Mouse (Mus musculus) hindbrain, embryonic 15.5 days (tissue): ENCODE results near the gene A030014E15Rik. TPM values are rescaled to one million over a fixed set of nuclear protein-coding genes. Genes with fewer than 3 reads are reported as not detected.
A peak's percentile ranks its signal among the peaks of the same experiment; 100 is the strongest.
"Not testable (repeated sequence)": the region's sequence is repeated elsewhere in the genome, so short reads cannot be mapped to it uniquely, and the experiment has no call there.

Experiments used
- ATAC-seq: fragments of 200-750 bp; cut with Nextera tagmentation; 2 replicates; pipeline ENCODE4 v1.8.0; 2017; ENCODE audit warnings: low read depth, moderate number of reproducible peaks, moderate TSS enrichment; ENCODE audit not compliant: low FRiP score
- H3K27ac ChIP-seq: fragments of 300-500 bp; sonication (generic); replicated peaks from 2 replicates; pipeline ENCODE4 v1.5.1; 2015; ENCODE audit warnings: mild to moderate bottlenecking, inconsistent platforms
- H3K27me3 ChIP-seq: fragments of 300-500 bp; sonication (generic); 2 replicates; pipeline ENCODE4 v1.6.1; 2015; ENCODE audit warnings: control low read depth, inconsistent platforms
- H3K36me3 ChIP-seq: fragments of 300-500 bp; sonication (generic); 2 replicates; pipeline ENCODE4 v1.6.1; 2015; ENCODE audit warnings: control low read depth, inconsistent platforms
- H3K4me1 ChIP-seq: fragments of 300-500 bp; sonication (generic); replicated peaks from 2 replicates; pipeline ENCODE4 v1.6.1; 2015; ENCODE audit warnings: control low read depth, inconsistent platforms
- H3K4me2 ChIP-seq: fragments of 300-500 bp; sonication (generic); 2 replicates; pipeline ENCODE4 v1.6.1; 2015; ENCODE audit warnings: moderate library complexity, mild to moderate bottlenecking, inconsistent platforms
- H3K4me3 ChIP-seq: fragments of 300-500 bp; sonication (generic); 2 replicates; pipeline ENCODE4 v1.5.1; 2015; ENCODE audit warnings: mild to moderate bottlenecking, inconsistent platforms
- H3K9ac ChIP-seq: fragments of 300-500 bp; sonication (generic); 2 replicates; pipeline ENCODE4 v1.6.1; 2015; ENCODE audit warnings: inconsistent platforms
- H3K9me3 ChIP-seq: fragments of 300-500 bp; sonication (generic); 2 replicates; pipeline ENCODE4 v1.6.1; 2016; ENCODE audit warnings: control low read depth, inconsistent platforms
- WGBS: fragments of 180-500 bp; shearing (Covaris S2); methylation state at CpG from one replicate; pipeline ENCODE4 v1.1.7; 2015; 5-methylcytosine and 5-hydroxymethylcytosine counted together
- polyA plus RNA-seq: library from polyadenylated mRNA; unstranded; fragments of >200 nt; fragmentation: Nextera tagmentation; extraction: Ambion mirVana; gene quantifications from 2 replicates; pipeline ENCODE4 v1.2.1, GENCODE M21; 2015

Gene A030014E15Rik
- polyA plus RNA-seq, 1 experiment from 2014 or later = not detected

DNA sequence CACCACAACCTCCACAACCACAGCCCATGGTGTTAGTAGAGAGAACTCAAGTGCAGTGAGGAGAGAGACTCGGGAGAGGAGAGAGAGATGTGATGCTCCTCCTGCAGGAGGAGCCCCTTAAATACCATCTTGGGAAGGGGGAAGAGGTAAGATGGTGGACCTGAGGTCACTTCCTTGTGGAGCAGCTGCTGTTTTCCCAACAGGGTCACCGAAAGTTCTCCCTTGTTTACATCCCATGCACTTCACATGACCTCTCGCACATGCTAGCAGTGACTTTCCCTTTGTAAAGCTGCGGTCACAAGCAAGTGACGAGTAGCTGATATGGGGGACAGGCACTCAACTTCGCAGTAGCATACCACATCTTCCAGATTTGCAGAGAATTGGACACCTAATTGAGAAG is 18.6 kb downstream of the A030014E15Rik start, which contains the start of gene A030003K21Rik:
Gene A030003K21Rik (minus strand): TSS at position 94 of the 400 bp plus-strand sequence.
- not testable (repeated sequence) for H3K4me2 ChIP-seq, H3K9me3 ChIP-seq, H3K4me1 ChIP-seq, H3K4me3 ChIP-seq, H3K9ac ChIP-seq, H3K27ac ChIP-seq, H3K27me3 ChIP-seq, H3K36me3 ChIP-seq, ATAC-seq
- no CpG with 5 or more reads among the region's 6 CpGs for WGBS

GRCm38 (mm10) chr1:82946029-82946428 is 21.3 kb downstream of the A030014E15Rik start:
- H3K4me3 ChIP-seq, H3K9me3 ChIP-seq, H3K4me2 ChIP-seq, H3K4me1 ChIP-seq, H3K27me3 ChIP-seq, ATAC-seq, H3K36me3 ChIP-seq, H3K27ac ChIP-seq, H3K9ac ChIP-seq: not testable (repeated sequence)
- 100% methylated on average over 2 of the region's 2 CpGs for WGBS

DNA sequence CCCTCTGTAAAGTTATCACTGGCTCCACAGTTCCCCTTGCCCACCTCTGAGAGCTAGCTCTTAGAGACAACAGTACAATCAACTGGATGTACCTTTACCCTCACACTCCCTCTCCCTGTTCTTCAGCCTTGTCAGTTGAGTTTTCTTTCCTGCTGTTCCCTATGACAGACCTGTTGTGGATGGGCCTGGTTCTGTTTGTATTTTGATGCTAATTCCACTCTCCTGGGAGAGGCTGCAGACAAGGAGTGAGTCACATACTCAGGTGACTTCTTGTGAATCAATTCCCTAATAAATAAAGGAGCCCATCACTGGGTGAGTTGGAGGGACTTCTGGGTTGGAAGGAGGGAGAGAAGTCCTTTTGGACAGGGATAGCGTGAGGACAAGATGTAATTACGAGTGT is 23.9 kb downstream of the A030014E15Rik start:
- Histone ChIP-seq H3K4me3 (no peak overlapping the region), H3K9me3 (no peaks in the 10 kb centered on the region), H3K27me3 (no peaks in the 10 kb centered on the region), H3K36me3 (no peaks in the 10 kb centered on the region), H3K27ac (no peak overlapping the region), H3K4me1 (no peaks in the 10 kb centered on the region), H3K4me2 (no peak overlapping the region), H3K9ac (no peak overlapping the region)
- no peak for ATAC-seq
- WGBS = 85% methylated on average over 2 of the region's 2 CpGs

DNA sequence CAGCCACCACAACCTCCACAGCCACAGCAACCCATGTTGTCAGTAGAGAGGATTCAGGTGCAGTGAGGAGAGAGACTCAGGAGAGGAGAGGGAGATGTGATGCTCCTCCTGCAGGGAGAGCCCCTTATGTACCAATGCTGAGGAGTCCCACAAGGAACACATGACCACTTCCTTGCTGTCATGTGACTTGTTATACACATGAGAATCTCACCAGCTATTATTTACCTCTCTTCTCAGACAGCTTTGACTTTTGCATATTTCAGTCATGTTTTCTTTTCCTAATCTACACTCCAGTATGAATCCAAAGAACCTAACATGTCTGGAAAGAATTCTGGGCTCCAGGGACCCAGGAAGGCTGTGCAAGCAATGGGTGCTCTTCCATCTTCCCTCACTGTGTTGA is 31.2 kb downstream of the A030014E15Rik start, which contains the start of gene Gm7544:
Gene Gm7544 (minus strand): TSS at position 101 of the 400 bp plus-strand sequence.
- H3K36me3 ChIP-seq, H3K27ac ChIP-seq, H3K4me2 ChIP-seq, H3K27me3 ChIP-seq, H3K9ac ChIP-seq, H3K4me3 ChIP-seq, H3K4me1 ChIP-seq, H3K9me3 ChIP-seq, ATAC-seq: not testable (repeated sequence)

DNA sequence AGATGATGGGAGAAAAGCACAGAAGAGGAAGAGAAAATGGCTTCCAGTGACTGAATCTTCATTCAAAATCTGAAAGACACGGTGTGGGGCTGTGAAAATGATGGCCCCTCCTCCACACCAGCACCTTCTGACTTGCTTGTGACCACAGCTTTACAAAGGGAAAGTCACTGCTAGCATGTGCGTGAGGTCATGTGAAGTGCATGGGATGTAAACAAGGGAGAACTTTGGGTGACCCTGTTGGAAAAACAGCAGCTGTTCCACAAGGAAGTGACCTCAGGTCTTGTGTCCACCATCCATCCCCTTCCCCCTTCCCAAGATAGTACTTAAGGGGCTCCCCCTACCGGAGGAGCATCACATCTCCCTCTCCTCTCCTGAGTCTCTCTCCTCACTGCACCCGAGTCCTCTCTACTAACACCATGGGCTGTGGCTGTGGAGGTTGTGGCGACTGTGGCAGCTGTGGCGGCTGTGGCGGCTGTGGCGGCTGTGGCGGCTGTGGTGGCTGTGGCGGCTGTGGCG is 35.2 kb downstream of the A030014E15Rik start, which contains the start of gene Gm47955:
Gene Gm47955 (plus strand): TSS at position 417 of the 516 bp plus-strand sequence.
- ATAC-seq = no peak
- H3K4me1 ChIP-seq = no peaks in the 10 kb centered on the region
- 96% methylated on average over 11 of the region's 11 CpGs for WGBS
- H3K9me3 ChIP-seq = no peaks in the 10 kb centered on the region
- H3K4me3 ChIP-seq = no peak within 1 kb of the TSS
- no peak within 1 kb of the TSS for H3K27ac ChIP-seq
- no peak within 1 kb of the TSS for H3K4me2 ChIP-seq
- no peaks in the 10 kb centered on the region for H3K36me3 ChIP-seq
- H3K9ac ChIP-seq = no peak within 1 kb of the TSS
- H3K27me3 ChIP-seq = no peaks in the 10 kb centered on the region

GRCm38 (mm10) chr1:82966413-82966812 is 41.7 kb downstream of the A030014E15Rik start:
- 49% methylated on average over 3 of the region's 3 CpGs for WGBS
- Histone ChIP-seq H3K4me1 (no peaks in the 10 kb centered on the region), H3K9me3 (no peaks in the 10 kb centered on the region), H3K27ac (no peak overlapping the region), H3K4me3 (no peak overlapping the region), H3K9ac (no peak overlapping the region), H3K36me3 (no peaks in the 10 kb centered on the region), H3K4me2 (no peak overlapping the region), H3K27me3 (no peaks in the 10 kb centered on the region)
- no peak for ATAC-seq

- no peak overlapping the region for H3K27ac ChIP-seq
- no peak for ATAC-seq
- H3K4me3 ChIP-seq = no peak overlapping the region
- H3K27me3 ChIP-seq = no peaks in the 10 kb centered on the region
- H3K4me2 ChIP-seq = no peak overlapping the region
- no peaks in the 10 kb centered on the region for H3K4me1 ChIP-seq
- no peak overlapping the region for H3K9ac ChIP-seq
- no peaks in the 10 kb centered on the region for H3K36me3 ChIP-seq
- H3K9me3 ChIP-seq = no peaks in the 10 kb centered on the region
- 62% methylated on average over 4 of the region's 4 CpGs for WGBS
Measured at GRCm38 (mm10) chr1:82972046-82972445, 47.3 kb downstream of the A030014E15Rik start.

DNA sequence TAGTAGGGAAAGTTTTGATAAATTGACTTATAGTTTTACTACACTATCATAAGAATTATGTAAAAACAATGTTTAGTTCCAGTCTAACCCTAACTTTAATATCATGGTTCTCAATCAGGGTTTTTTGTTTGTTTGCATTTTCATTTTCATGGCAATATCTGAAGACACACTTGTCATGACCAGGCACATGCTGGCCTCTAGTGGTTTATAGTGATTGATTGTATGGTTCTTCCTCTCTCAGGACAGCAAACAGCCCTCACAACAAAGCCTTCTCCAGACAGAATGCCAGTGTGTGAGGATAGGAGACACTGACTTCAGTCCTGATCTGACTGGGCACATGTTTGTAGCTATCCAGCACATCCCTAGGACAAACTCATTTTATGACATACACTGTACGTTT is 48.5 kb downstream of the A030014E15Rik start:
- no peak for ATAC-seq
- peak overlapping the region; percentile 48 for H3K27ac ChIP-seq
- H3K9ac ChIP-seq = no peak overlapping the region
- WGBS = 86% methylated on average over 1 of the region's 1 CpGs
- H3K4me2 ChIP-seq = no peak overlapping the region
- H3K9me3 ChIP-seq = no peaks in the 10 kb centered on the region
- H3K4me1 ChIP-seq = no peaks in the 10 kb centered on the region
- H3K36me3 ChIP-seq = no peaks in the 10 kb centered on the region
- no peak overlapping the region for H3K4me3 ChIP-seq
- no peaks in the 10 kb centered on the region for H3K27me3 ChIP-seq

- Histone ChIP-seq H3K9me3 (no peaks in the 10 kb centered on the region), H3K4me2 (no peak overlapping the region), H3K4me1 (no peaks in the 10 kb centered on the region), H3K27ac (no peak overlapping the region), H3K27me3 (no peaks in the 10 kb centered on the region), H3K9ac (no peak overlapping the region), H3K36me3 (no peaks in the 10 kb centered on the region), H3K4me3 (no peak overlapping the region)
- 72% methylated on average over 6 of the region's 6 CpGs for WGBS
- ATAC-seq = no peak
Measured at GRCm38 (mm10) chr1:82973901-82974300, 49.2 kb downstream of the A030014E15Rik start.

DNA sequence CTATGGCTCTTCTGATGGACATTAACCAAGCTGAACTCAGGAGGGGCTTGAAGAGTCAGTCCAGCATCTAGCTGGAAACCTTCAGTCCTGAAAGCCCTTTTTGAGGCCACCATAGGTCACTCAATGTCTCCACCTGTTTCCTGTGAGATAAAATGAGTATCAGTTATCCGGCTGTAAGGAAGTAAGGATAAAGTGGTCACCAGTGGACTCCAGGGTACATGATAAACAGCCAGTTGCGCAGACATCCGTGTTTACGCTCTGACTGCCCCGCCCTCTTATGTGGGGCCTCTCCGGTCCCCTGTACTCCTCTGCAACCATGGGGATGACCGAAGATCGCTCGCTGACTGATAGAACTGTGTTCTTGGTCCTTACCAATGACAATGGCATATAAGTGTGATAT is 49.6 kb downstream of the A030014E15Rik start:
- Histone ChIP-seq H3K27ac (no peak overlapping the region), H3K9ac (no peak overlapping the region), H3K4me2 (no peak overlapping the region), H3K27me3 (no peaks in the 10 kb centered on the region), H3K36me3 (no peaks in the 10 kb centered on the region), H3K9me3 (no peaks in the 10 kb centered on the region), H3K4me3 (no peak overlapping the region), H3K4me1 (no peaks in the 10 kb centered on the region)
- no peak for ATAC-seq
- WGBS = 91% methylated on average over 9 of the region's 9 CpGs

Other genes starting within 250 kb of the A030014E15Rik start
- 368 and 374 TPM in 2 replicates for gene Mff, start 200.0 kb upstream of the A030014E15Rik start, polyA plus RNA-seq
- gene Tm4sf20, start 156.5 kb upstream of the A030014E15Rik start, polyA plus RNA-seq = 0.21 TPM in 1 of 2 replicates, not detected in the other
- gene Gm47791, start 153.7 kb upstream of the A030014E15Rik start, polyA plus RNA-seq = not detected in 2 replicates
- 26.6 TPM in 2 replicates for gene Agfg1, start 85.4 kb upstream of the A030014E15Rik start, polyA plus RNA-seq
- 0.19 and 0.28 TPM in 2 replicates for gene A030005L19Rik, start 11.6 kb upstream of the A030014E15Rik start, polyA plus RNA-seq
- gene Gm6217, start 6.5 kb downstream of the A030014E15Rik start, polyA plus RNA-seq = not detected in 2 replicates
- not detected in 2 replicates for gene A030003K21Rik, start 18.5 kb downstream of the A030014E15Rik start, polyA plus RNA-seq
- not detected in 2 replicates for gene Gm7544, start 31.1 kb downstream of the A030014E15Rik start, polyA plus RNA-seq
- not detected in 2 replicates for gene Gm47955, start 35.4 kb downstream of the A030014E15Rik start, polyA plus RNA-seq
- not detected in 2 replicates for gene Gm47959, start 75.6 kb downstream of the A030014E15Rik start, polyA plus RNA-seq
- 0.98 and 1.1 TPM in 2 replicates for gene Slc19a3, start 113.5 kb downstream of the A030014E15Rik start, polyA plus RNA-seq
- not detected in 2 replicates for gene Krtap28-10, start 117.6 kb downstream of the A030014E15Rik start, polyA plus RNA-seq
- gene Gm47969, start 120.0 kb downstream of the A030014E15Rik start, polyA plus RNA-seq = not detected in 2 replicates
- not detected in 2 replicates for gene A030005K14Rik, start 134.5 kb downstream of the A030014E15Rik start, polyA plus RNA-seq
- not detected in 2 replicates for gene Krtap28-13, start 136.0 kb downstream of the A030014E15Rik start, polyA plus RNA-seq
- gene Ccl20, start 191.8 kb downstream of the A030014E15Rik start, polyA plus RNA-seq = not detected in 2 replicates
- 1.1 and 2.0 TPM in 2 replicates for gene Daw1, start 234.8 kb downstream of the A030014E15Rik start, polyA plus RNA-seq